Mouse (Mus musculus): ENCODE data around the gene Tff2.

Gene Tff2

GRCm38 (mm10) chr17:31144040-31145037, at the start of gene Tff2:
Gene Tff2, minus strand, starts transcription at chr17:31144282.
- no peak for DNase-seq

- DNase-seq = no peak
Measured at GRCm38 (mm10) chr17:31193360-31193759, 49.3 kb upstream of the Tff2 start.

- no peak for DNase-seq
Measured at GRCm38 (mm10) chr17:31192663-31193062, 48.6 kb upstream of the Tff2 start.

GRCm38 (mm10) chr17:31191825-31192224, 47.7 kb upstream of the Tff2 start:
- DNase-seq = no peak

GRCm38 (mm10) chr17:31187370-31187769, 43.3 kb upstream of the Tff2 start:
- DNase-seq = peak; percentile 77

GRCm38 (mm10) chr17:31184269-31184990, 40.3 kb upstream of the Tff2 start:
- DNase-seq = no peak

- DNase-seq = no peak
Measured at GRCm38 (mm10) chr17:31183180-31183974, 39.3 kb upstream of the Tff2 start.

GRCm38 (mm10) chr17:31181490-31181889, 37.4 kb upstream of the Tff2 start:
- no peak for DNase-seq

GRCm38 (mm10) chr17:31176321-31176720, 32.2 kb upstream of the Tff2 start:
- no peak for DNase-seq

- DNase-seq = no peak
Measured at GRCm38 (mm10) chr17:31169796-31170195, 25.7 kb upstream of the Tff2 start.

- DNase-seq = no peak
Measured at GRCm38 (mm10) chr17:31165127-31165526, 21.0 kb upstream of the Tff2 start, which contains the start of gene Tff1. Gene Tff1, minus strand, starts transcription at chr17:31165277.

- DNase-seq = no peak
Measured at GRCm38 (mm10) chr17:31163821-31164220, 19.7 kb upstream of the Tff2 start.

GRCm38 (mm10) chr17:31162607-31163006, 18.5 kb upstream of the Tff2 start:
- no peak for DNase-seq

GRCm38 (mm10) chr17:31160291-31160690, 16.2 kb upstream of the Tff2 start:
- peak; percentile 17 for DNase-seq

GRCm38 (mm10) chr17:31157921-31158320, 13.8 kb upstream of the Tff2 start:
- no peak for DNase-seq

GRCm38 (mm10) chr17:31153785-31154184, 9.7 kb upstream of the Tff2 start:
- peak; percentile 12 for DNase-seq

- no peak for DNase-seq
Measured at GRCm38 (mm10) chr17:31152966-31153499, 9.0 kb upstream of the Tff2 start.

GRCm38 (mm10) chr17:31152512-31152911, 8.4 kb upstream of the Tff2 start:
- DNase-seq = peak; percentile 64

- DNase-seq = no peak
Measured at GRCm38 (mm10) chr17:31145998-31146397, 1.9 kb upstream of the Tff2 start.

GRCm38 (mm10) chr17:31142116-31142515, 2.0 kb downstream of the Tff2 start:
- DNase-seq = no peak

GRCm38 (mm10) chr17:31138398-31138797, 5.7 kb downstream of the Tff2 start:
- DNase-seq = peak; percentile 58

GRCm38 (mm10) chr17:31136821-31137220, 7.3 kb downstream of the Tff2 start:
- DNase-seq = no peak

- DNase-seq = no peak
Measured at GRCm38 (mm10) chr17:31136291-31136690, 7.8 kb downstream of the Tff2 start.

Data from kidney, adult 18-20 months (tissue).